Mouse (Mus musculus) liver, embryonic 13.5 days (tissue): Measurements from ENCODE around the gene Fgb. TPM values are rescaled to one million over a fixed set of nuclear protein-coding genes. Genes with fewer than 3 reads are reported as not detected.

Source experiments
- ATAC-seq: fragments of 200-750 bp; cut with Nextera tagmentation; 2 replicates; pipeline ENCODE4 v1.8.0; 2017; ENCODE audit warnings: low read depth, mild to moderate bottlenecking, moderate number of reproducible peaks, moderate library complexity
- DNase-seq: peaks from one replicate; pipeline ENCODE4 v3.0.0; 2022
- H3K27ac ChIP-seq: fragments of 300-500 bp; sonication (generic); 2 replicates; pipeline ENCODE4 v1.5.1; 2015; ENCODE audit warnings: moderate library complexity, mild to moderate bottlenecking, inconsistent platforms
- H3K27me3 ChIP-seq: fragments of 300-500 bp; sonication (generic); 2 replicates; pipeline ENCODE4 v1.6.1; 2015; ENCODE audit warnings: mild to moderate bottlenecking, inconsistent platforms
- H3K36me3 ChIP-seq: fragments of 300-500 bp; sonication (generic); 2 replicates; pipeline ENCODE4 v1.6.1; 2015; ENCODE audit warnings: mild to moderate bottlenecking, inconsistent platforms
- H3K4me1 ChIP-seq: fragments of 300-500 bp; sonication (generic); replicated peaks from 2 replicates; pipeline ENCODE4 v1.6.1; 2015; ENCODE audit warnings: inconsistent platforms
- H3K4me2 ChIP-seq: fragments of 300-500 bp; sonication (generic); 2 replicates; pipeline ENCODE4 v1.6.1; 2015; ENCODE audit warnings: inconsistent platforms, mild to moderate bottlenecking, moderate library complexity
- H3K4me3 ChIP-seq: fragments of 300-500 bp; sonication (generic); replicated peaks from 2 replicates; pipeline ENCODE4 v1.5.1; 2015; ENCODE audit warnings: mild to moderate bottlenecking, inconsistent platforms
- H3K9ac ChIP-seq: fragments of 300-500 bp; sonication (generic); 2 replicates; pipeline ENCODE4 v1.6.1; 2015; ENCODE audit warnings: mild to moderate bottlenecking, inconsistent platforms
- H3K9me3 ChIP-seq: fragments of 300-500 bp; sonication (generic); replicated peaks from 2 replicates; pipeline ENCODE4 v1.6.1; 2016; ENCODE audit warnings: inconsistent platforms
- WGBS: fragments of 180-500 bp; shearing (Covaris S2); methylation state at CpG from one replicate; pipeline ENCODE4 v1.1.7; 2015; ENCODE audit not compliant: insufficient replicate concordance; 5-methylcytosine and 5-hydroxymethylcytosine counted together
- polyA plus RNA-seq: library from polyadenylated mRNA; unstranded; fragments of >200 nt; fragmentation: Nextera tagmentation; extraction: Ambion mirVana; gene quantifications from 2 replicates; pipeline ENCODE4 v1.2.1, GENCODE M21; 2015

Fgb gene
- 191 and 210 TPM in 2 replicates for polyA plus RNA-seq

DNA sequence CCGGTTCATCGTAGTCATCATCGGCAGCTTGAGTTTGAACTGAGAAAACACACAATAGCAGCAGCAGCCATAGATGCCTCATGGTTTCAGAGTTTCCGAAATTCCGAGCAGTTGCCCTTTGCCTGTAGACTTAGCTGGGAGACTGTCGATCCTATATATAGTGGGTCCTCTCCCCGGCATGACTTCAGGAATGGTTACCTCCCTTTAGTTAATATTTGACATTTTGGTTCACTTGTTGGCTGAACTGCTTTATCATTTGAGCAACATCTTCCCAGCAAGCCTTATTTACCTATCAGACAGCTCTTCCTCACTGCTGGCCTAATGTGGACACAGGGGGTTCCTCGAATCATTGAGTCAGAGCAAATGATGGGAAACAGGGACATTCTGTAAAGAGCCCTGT, at the start of gene Fgb:
Gene Fgb, minus strand, starts transcription at position 184 of the 400 bp plus-strand sequence.
- Histone ChIP-seq H3K9me3 (no peaks in the 10 kb centered on the region), H3K27ac (peak within 1 kb of the TSS; percentile 43; the same call in 1 of the 2 replicates), H3K4me3 (peak within 1 kb of the TSS; percentile 46), H3K27me3 (no peaks in the 10 kb centered on the region), H3K36me3 (0 out of 2 replicates have a peak, but pooled peaks cover 2% of the 10 kb centered on the region), H3K4me1 (peaks cover 14% of the 10 kb centered on the region), H3K9ac (peak within 1 kb of the TSS; percentile 36; the same call in 1 of the 2 replicates), H3K4me2 (no peak within 1 kb of the TSS)
- WGBS: 67% methylated on average over 8 of the region's 8 CpGs
- ATAC-seq: peak; percentile 52; the same call in 1 of the 2 replicates
- no peak for DNase-seq

- Histone ChIP-seq H3K4me2 (no peak overlapping the region), H3K27ac (no peak overlapping the region), H3K4me3 (no peak overlapping the region), H3K27me3 (0 out of 2 replicates have a peak, but pooled peaks cover 2% of the 10 kb centered on the region), H3K4me1 (no peaks in the 10 kb centered on the region), H3K9ac (no peak overlapping the region), H3K36me3 (no peaks in the 10 kb centered on the region), H3K9me3 (no peaks in the 10 kb centered on the region)
- 62% methylated on average over 1 of the region's 1 CpGs for WGBS
- DNase-seq (no peak), ATAC-seq (no peak)
These were observed 49.5 kb upstream of the Fgb start for GRCm38 (mm10) chr3:83099139-83099538.

GRCm38 (mm10) chr3:83098546-83099034, 48.9 kb upstream of the Fgb start:
- Histone ChIP-seq H3K36me3 (no peaks in the 10 kb centered on the region), H3K27me3 (0 out of 2 replicates have a peak, but pooled peaks cover 2% of the 10 kb centered on the region), H3K9ac (no peak overlapping the region), H3K4me3 (no peak overlapping the region), H3K9me3 (no peaks in the 10 kb centered on the region), H3K27ac (no peak overlapping the region), H3K4me2 (peak overlapping the region; percentile 30), H3K4me1 (no peaks in the 10 kb centered on the region)
- DNase-seq (no peak), ATAC-seq (no peak)
- WGBS: 33% methylated on average over 14 of the region's 14 CpGs

GRCm38 (mm10) chr3:83097586-83097985, 47.9 kb upstream of the Fgb start:
- DNase-seq (no peak), ATAC-seq (no peak)
- no peaks in the 10 kb centered on the region for H3K4me1 ChIP-seq
- H3K4me2 ChIP-seq: no peak overlapping the region
- no peak overlapping the region for H3K9ac ChIP-seq
- no peaks in the 10 kb centered on the region for H3K36me3 ChIP-seq
- no peak overlapping the region for H3K4me3 ChIP-seq
- H3K27ac ChIP-seq: no peak overlapping the region
- 72% methylated on average over 6 of the region's 6 CpGs for WGBS
- 0 out of 2 replicates have a peak, but pooled peaks cover 2% of the 10 kb centered on the region for H3K27me3 ChIP-seq
- no peaks in the 10 kb centered on the region for H3K9me3 ChIP-seq

DNA sequence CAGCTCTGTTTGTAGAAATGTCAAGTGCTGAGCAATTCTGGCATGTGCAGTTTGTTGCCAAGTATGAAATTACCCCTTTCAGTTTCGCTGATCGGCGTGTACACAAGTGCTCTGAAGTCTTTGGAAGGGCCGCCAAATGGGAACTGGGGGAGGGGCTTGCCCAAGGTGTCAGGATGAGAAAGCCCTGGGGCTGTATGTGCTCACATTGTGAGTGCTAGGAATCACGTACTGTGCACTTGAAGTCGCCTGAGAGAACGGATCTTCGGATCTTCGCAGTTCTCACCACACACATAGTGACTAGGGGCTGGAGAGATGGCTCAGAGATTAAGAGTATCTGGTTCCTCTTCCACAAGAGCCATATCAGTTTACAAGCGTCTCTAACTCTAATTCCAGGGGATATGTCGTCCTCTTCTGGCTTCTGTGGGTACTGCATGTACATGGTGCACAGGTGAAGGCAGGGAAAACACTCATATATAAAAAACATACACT, 30.9 kb upstream of the Fgb start:
- H3K9ac ChIP-seq: no peak overlapping the region
- no peaks in the 10 kb centered on the region for H3K36me3 ChIP-seq
- peak overlapping the region; percentile 57 for H3K4me2 ChIP-seq
- no peak for DNase-seq
- H3K27me3 ChIP-seq: no peaks in the 10 kb centered on the region
- no peak overlapping the region for H3K27ac ChIP-seq
- H3K9me3 ChIP-seq: no peaks in the 10 kb centered on the region
- H3K4me3 ChIP-seq: peak overlapping the region; percentile 25; the same call in 1 of the 2 replicates
- WGBS: 3% methylated on average over 11 of the region's 11 CpGs
- ATAC-seq: peak; percentile 51
- 0 out of 2 replicates have a peak, but pooled peaks cover 2% of the 10 kb centered on the region for H3K4me1 ChIP-seq

GRCm38 (mm10) chr3:83076563-83076962, 26.9 kb upstream of the Fgb start:
- Histone ChIP-seq H3K4me1 (0 out of 2 replicates have a peak, but pooled peaks cover 2% of the 10 kb centered on the region), H3K27me3 (no peaks in the 10 kb centered on the region), H3K4me3 (no peak overlapping the region), H3K36me3 (peaks cover 14% of the 10 kb centered on the region), H3K27ac (no peak overlapping the region), H3K9me3 (no peaks in the 10 kb centered on the region), H3K9ac (no peak overlapping the region), H3K4me2 (no peak overlapping the region)
- DNase-seq (no peak), ATAC-seq (no peak)
- 39% methylated on average over 3 of the region's 3 CpGs for WGBS

DNA sequence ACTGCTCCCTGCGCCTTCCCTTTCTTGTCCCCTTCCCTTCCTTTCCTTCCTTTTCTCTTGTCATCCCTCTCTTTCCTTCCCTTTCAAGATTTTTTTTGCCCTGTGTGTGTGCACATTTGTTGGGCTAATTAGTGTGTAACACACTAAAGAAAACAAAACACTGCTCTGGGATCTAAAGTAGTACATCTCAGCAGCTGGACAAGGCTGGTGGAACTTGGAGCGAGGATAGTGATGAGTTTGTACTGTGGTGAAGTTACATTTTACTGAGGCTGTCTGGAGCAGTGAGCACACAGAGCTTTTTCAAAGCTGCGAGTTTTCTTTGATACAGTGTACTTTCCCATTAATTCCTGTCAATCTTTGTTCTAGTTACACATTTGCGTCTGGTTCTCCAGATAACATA, 20.6 kb upstream of the Fgb start:
- Histone ChIP-seq H3K4me1 (no peaks in the 10 kb centered on the region), H3K4me2 (no peak overlapping the region), H3K36me3 (peaks cover 72% of the 10 kb centered on the region), H3K27me3 (no peaks in the 10 kb centered on the region), H3K9me3 (no peaks in the 10 kb centered on the region), H3K27ac (no peak overlapping the region), H3K9ac (no peak overlapping the region), H3K4me3 (no peak overlapping the region)
- WGBS: 78% methylated on average over 4 of the region's 4 CpGs
- no peak for ATAC-seq
- no peak for DNase-seq

GRCm38 (mm10) chr3:83068869-83069268, 19.2 kb upstream of the Fgb start:
- WGBS: 95% methylated on average over 13 of the region's 13 CpGs
- H3K36me3 ChIP-seq: peaks cover 78% of the 10 kb centered on the region

DNA sequence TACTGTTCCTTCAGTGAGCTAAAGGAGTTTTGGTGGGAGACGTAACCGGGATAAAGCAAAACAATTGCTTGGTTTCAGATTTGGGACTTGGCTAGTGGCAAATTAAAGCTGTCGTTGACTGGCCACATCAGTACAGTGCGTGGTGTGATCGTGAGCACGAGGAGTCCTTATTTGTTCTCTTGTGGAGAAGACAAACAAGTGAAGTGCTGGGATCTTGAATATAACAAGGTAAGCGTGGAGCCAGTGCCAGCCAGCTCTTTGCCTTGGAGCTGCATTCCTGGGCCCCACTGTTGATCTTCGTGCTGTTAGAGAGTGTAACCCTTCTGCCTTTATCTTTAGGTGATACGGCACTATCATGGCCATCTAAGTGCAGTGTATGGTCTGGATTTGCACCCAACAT, 18.3 kb upstream of the Fgb start:
- no peak for DNase-seq
- no peak overlapping the region for H3K4me2 ChIP-seq
- H3K9ac ChIP-seq: no peak overlapping the region
- no peaks in the 10 kb centered on the region for H3K9me3 ChIP-seq
- WGBS: 85% methylated on average over 9 of the region's 9 CpGs
- no peaks in the 10 kb centered on the region for H3K27me3 ChIP-seq
- ATAC-seq: no peak
- no peak overlapping the region for H3K27ac ChIP-seq
- no peaks in the 10 kb centered on the region for H3K4me1 ChIP-seq
- H3K4me3 ChIP-seq: no peak overlapping the region
- peaks cover 82% of the 10 kb centered on the region for H3K36me3 ChIP-seq

More at GRCm38 (mm10) chr3:83068869-83069268, 19.2 kb upstream of the Fgb start:
- Histone ChIP-seq H3K27ac (no peak overlapping the region), H3K4me1 (no peaks in the 10 kb centered on the region), H3K4me3 (no peak overlapping the region), H3K9ac (no peak overlapping the region), H3K9me3 (no peaks in the 10 kb centered on the region), H3K27me3 (no peaks in the 10 kb centered on the region), H3K4me2 (no peak overlapping the region)
- ATAC-seq (no peak), DNase-seq (no peak)

- Histone ChIP-seq H3K9ac (no peak overlapping the region), H3K9me3 (no peaks in the 10 kb centered on the region), H3K4me3 (0 out of 2 replicates have a peak overlapping the region, but pooled peaks have one; percentile 88), H3K36me3 (peaks cover 52% of the 10 kb centered on the region), H3K27ac (no peak overlapping the region), H3K4me2 (no peak overlapping the region), H3K4me1 (peaks cover 25% of the 10 kb centered on the region), H3K27me3 (no peaks in the 10 kb centered on the region)
- no peak for ATAC-seq
- DNase-seq: no peak
- WGBS: 88% methylated on average over 2 of the region's 2 CpGs
These were observed 7.4 kb upstream of the Fgb start for GRCm38 (mm10) chr3:83057046-83057445.

DNA sequence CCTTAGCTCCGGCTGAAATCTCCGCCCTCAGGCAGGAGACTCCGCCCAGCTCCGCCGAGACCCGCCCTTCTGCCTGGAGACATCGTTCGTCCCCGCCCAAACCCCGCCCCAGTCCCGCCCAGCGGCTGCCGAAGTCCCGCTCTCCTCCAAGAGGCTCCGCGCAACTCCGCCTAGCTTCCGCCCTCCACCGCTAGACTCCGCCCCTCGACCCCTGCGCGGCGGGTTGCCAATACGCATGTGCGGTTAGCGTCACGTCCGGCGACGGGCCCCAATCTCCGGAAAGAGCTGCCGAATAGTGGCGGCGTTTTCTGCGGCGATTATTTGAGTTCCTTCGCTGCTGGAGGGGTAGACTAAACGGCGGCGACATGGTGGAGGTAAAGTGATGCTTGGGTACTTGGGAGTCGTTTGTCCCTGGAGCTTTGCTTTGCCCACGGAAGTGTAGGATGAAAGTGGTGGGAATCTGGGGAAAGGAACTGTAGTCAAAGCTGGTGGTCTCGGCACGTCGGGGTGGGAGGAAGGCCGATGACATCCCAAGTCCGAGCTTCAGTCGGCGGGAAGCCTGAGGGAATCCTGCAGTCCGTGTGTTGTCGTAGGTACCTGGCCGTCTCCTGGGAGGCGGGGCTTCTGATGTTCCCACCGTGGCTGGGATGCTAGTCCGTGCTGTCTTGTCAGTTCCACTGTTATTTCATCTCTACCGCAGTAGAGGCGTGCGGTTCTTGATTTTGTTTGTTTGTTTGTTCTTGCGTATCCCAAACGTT, 5.8 kb upstream of the Fgb start, which contains the start of gene Plrg1:
Gene Plrg1, plus strand, starts transcription at position 242 of the 758 bp plus-strand sequence.
- Histone ChIP-seq H3K4me1 (peaks cover 25% of the 10 kb centered on the region), H3K4me3 (peak within 1 kb of the TSS; percentile 88), H3K27ac (peak within 1 kb of the TSS; percentile 66), H3K4me2 (peak within 1 kb of the TSS; percentile 80), H3K9me3 (no peaks in the 10 kb centered on the region), H3K9ac (peak within 1 kb of the TSS; percentile 88), H3K36me3 (peaks cover 36% of the 10 kb centered on the region), H3K27me3 (no peaks in the 10 kb centered on the region)
- ATAC-seq: peak; percentile 97
- peak; percentile 98 for DNase-seq
- under 1% methylated on average over 61 of the region's 61 CpGs for WGBS
